ENCODE assay signal across 19 mouse cellular contexts in genomic region chr12:55860631-55861030, GRCm38 (mm10).
"Had no signal": no experiment of that assay in that cellular context is flagged by ENCODE, and none has a peak within 500 bp of the region (broad histone marks: within the 10 kb centered on the region; RNA-seq: fewer than 3 reads in every experiment).

No protein-coding gene starts in this region.

- H3K9ac ChIP-seq: limb, embryonic 13.5 days; midbrain, embryonic 12.5 days; midbrain, embryonic 15.5 days; neural tube, embryonic 12.5 days; neural tube, embryonic 15.5 days; stomach, embryonic 15.5 days had no signal

- H3K27me3 ChIP-seq: limb, embryonic 13.5 days; midbrain, embryonic 12.5 days; midbrain, embryonic 15.5 days; neural tube, embryonic 12.5 days; neural tube, embryonic 15.5 days; stomach, embryonic 15.5 days had no signal

- ATAC-seq: midbrain, embryonic 15.5 days had no signal

- H3K4me1 ChIP-seq: limb, embryonic 10.5 days; limb, embryonic 13.5 days; midbrain, embryonic 12.5 days; midbrain, embryonic 15.5 days; neural tube, embryonic 12.5 days; neural tube, embryonic 15.5 days; stomach, embryonic 15.5 days had no signal

- DNase-seq: kidney, adult 2 months; kidney, postnatal 25 days; layer of hippocampus, adult 9-11 months; lung, adult 2 months; lung, postnatal 14 days; right cerebral cortex, adult 18-20 months; right cerebral cortex, postnatal 25 days; spleen, adult 18-20 months; thymus, postnatal 25 days had no signal

- H3K4me2 ChIP-seq: limb, embryonic 13.5 days; midbrain, embryonic 12.5 days; midbrain, embryonic 15.5 days; neural tube, embryonic 12.5 days; neural tube, embryonic 15.5 days; stomach, embryonic 15.5 days had no signal

- H3K27ac ChIP-seq: kidney, postnatal 0 days; layer of hippocampus, adult 2 months; limb, embryonic 10.5 days; limb, embryonic 13.5 days; macrophage; midbrain, embryonic 12.5 days; midbrain, embryonic 15.5 days; neural tube, embryonic 12.5 days; neural tube, embryonic 15.5 days; stomach, embryonic 15.5 days had no signal

- H3K4me3 ChIP-seq: layer of hippocampus, adult 2 months; limb, embryonic 10.5 days; limb, embryonic 13.5 days; midbrain, embryonic 12.5 days; midbrain, embryonic 15.5 days; neural tube, embryonic 12.5 days; neural tube, embryonic 15.5 days; stomach, embryonic 15.5 days had no signal

- H3K9me3 ChIP-seq: stomach, embryonic 15.5 days had no signal
